Mouse (Mus musculus) layer of hippocampus, postnatal 10 days (tissue): Measurements from ENCODE around the gene 6430548M08Rik. TPM values are rescaled to one million over a fixed set of nuclear protein-coding genes. Genes with fewer than 3 reads are reported as not detected.

Source experiments
- DNase-seq, 2 experiments: peaks; one replicate each; pipeline ENCODE4 v3.0.0; 2021; ENCODE audit warnings: low spot score in 2 of 2
- total RNA-seq, 2 experiments: library from RNA; stranded (reverse); gene quantifications; 2 replicates each; pipeline ENCODE4 v1.2.3; 2021

Gene 6430548M08Rik
- total RNA-seq, 2 experiments from 2014 or later = 76.5 to 86.8 TPM

DNA sequence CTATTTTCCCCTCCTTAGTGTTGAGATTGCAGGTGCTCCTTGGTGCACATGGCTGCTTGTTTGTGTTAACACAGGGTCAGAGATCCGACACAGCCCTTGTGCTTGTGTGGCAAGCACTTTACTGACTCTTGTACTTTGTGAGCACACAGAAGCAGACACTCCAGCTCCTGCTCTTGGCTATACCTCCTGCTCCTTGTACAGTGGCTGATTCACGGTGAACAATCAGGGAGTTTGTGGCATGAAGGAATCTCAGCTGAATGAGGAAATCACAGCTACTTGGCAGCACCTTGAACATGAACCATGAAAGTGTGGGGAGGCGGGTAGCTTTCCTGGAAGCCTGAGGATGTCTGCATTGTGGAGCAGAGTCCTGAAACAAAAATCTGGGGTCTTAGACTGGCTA is 26.8 kb downstream of the 6430548M08Rik start:
- no peak for DNase-seq

GRCm38 (mm10) chr8:120143911-120144651 is 30.1 kb downstream of the 6430548M08Rik start:
- peak; percentile 53 to 56 for DNase-seq

DNA sequence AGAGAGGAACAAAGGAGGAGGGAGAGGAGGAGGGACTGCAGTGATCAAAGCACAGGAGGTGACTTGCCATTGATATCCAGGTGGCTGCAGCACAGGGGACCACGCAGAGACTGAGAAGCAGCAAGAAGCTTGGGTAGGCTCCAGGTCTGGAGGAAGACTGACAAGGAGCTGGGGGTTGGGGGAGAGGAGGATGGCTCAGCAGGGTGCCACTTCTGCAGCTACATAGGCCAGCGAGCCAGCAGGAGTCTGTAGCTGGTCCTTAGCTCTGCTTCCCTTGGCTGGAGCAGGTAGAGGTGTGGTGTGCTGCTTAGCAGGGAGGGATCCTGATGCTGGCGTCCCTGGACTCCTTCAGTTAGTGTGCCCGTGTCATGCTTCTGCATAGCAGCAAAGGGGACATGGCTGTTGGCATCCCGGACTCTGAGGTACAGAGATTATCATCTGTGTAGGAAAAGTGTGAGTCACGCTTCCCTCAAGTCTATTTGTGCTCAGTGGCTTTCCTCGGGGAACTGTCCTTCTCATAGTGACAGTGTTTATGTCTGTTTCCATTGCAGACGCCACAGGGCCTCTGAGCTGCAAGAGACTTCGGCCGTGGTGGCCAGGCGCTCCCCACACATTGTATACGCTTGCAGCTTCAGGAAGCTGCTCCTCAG is 30.8 kb downstream of the 6430548M08Rik start:
- no peak for DNase-seq

GRCm38 (mm10) chr8:120146051-120146450 is 32.1 kb downstream of the 6430548M08Rik start:
- no peak for DNase-seq

DNA sequence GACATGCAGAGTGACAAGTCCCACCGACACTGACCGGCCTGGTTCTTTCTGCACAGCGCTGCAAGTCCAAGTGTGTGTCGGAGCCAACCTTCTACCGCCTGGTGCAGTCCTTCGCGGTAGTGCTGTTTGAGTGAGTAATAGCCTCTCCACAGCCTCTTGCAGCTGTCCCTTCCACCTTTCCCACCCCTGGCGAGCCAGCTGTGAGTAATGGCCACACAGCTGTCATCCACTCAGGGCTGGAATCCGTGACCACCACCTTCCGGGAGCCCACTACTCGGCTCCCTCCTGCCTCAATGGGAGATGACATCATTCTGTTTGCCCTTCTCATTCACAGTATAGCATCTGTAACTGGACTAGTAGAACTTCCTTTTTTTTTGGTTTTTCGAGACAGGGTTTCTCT is 36.1 kb downstream of the 6430548M08Rik start:
- DNase-seq = no peak

- DNase-seq = no peak
These were observed 37.2 kb downstream of the 6430548M08Rik start for GRCm38 (mm10) chr8:120151151-120151550.

DNA sequence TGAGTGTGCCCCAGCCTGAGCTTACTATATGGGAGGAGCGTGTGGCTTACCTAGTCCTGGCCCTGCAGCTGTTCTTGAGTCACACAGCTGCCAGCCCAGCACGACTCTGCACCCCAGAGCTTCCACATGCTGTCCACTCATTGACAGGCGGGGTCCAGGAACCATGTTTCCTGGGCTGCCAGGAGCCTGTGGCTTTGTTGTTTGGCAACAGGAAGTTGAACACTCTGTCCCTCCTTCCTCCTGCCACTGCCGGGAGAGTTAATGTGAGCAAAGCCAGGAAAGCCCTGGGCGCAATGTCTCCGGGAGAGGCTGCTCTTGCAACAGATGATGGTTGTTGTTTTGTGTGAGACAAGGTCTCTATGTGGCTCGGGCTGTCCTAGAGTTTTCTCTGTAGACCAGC is 38.7 kb downstream of the 6430548M08Rik start:
- DNase-seq = no peak

GRCm38 (mm10) chr8:120160366-120160765 is 46.4 kb downstream of the 6430548M08Rik start:
- no peak for DNase-seq

- no peak for DNase-seq
These were observed 47.9 kb downstream of the 6430548M08Rik start for GRCm38 (mm10) chr8:120161658-120162403.

DNA sequence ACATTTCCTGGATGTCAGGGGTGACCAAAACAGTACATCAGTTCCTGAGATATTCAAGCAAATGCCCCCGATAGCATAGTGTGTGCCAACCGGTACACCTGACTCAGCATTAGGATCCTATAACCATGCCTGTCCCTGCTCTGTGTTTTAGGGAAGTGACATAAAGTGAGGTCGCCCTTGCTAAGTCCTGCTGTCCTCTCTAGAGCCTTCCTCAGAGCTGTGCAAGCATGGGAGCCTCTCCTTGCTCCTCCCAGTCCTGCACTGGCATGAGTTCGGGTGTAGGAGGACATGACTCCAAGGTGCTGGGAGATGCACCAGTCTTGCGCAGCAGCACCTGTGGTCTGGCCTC is 48.4 kb downstream of the 6430548M08Rik start:
- no peak for DNase-seq

GRCm38 (mm10) chr8:120163376-120163775 is 49.4 kb downstream of the 6430548M08Rik start:
- DNase-seq = no peak

DNA sequence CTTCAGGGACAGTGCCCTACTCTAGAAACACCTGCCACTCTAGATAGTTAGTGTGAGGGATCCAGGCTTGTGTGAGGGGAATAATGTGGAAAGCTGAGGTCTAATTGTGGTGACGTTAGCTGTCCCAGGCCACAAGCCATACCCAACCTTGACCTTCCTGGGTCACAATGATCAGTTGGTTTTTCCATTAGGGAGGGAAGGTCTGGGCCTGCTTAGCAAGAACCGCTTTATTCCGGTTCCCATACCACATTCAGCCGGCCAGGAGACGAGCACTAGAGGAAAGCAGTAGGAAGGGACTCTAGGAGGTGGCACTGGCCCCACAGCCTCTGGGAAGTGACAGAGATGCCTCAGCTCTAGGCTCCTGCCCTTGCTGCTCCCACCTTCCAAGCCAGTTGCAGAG is 50.1 kb downstream of the 6430548M08Rik start:
- no peak for DNase-seq

GRCm38 (mm10) chr8:120167136-120167535 is 53.2 kb downstream of the 6430548M08Rik start:
- no peak for DNase-seq

DNA sequence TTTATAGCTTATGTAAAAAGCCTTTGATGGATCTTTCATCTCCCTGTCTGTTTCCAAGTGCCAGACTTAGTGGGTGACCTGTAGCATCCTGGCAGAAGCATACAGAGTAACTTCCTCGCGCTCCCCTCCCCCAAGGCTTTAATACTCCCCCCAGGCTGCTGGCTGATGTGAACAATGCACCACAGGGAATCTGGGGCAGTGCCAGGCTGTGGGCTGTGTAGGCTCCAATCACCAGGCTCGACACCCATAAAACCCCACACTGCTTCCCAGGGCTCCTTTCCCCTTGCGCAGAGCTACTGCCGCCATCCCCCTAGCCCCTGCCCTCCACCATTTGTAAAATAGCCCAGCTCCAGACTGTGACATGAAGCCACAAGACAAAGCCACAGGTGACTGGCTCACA is 53.9 kb downstream of the 6430548M08Rik start:
- peak; percentile 64 to 70 for DNase-seq

GRCm38 (mm10) chr8:120169119-120169518 is 55.2 kb downstream of the 6430548M08Rik start:
- no peak for DNase-seq

- no peak for DNase-seq
These were observed 59.2 kb downstream of the 6430548M08Rik start for GRCm38 (mm10) chr8:120173195-120173594.

- DNase-seq = no peak
These were observed 60.7 kb downstream of the 6430548M08Rik start for GRCm38 (mm10) chr8:120174606-120175005.

GRCm38 (mm10) chr8:120176605-120177004 is 62.7 kb downstream of the 6430548M08Rik start:
- no peak for DNase-seq

- peak; percentile 58 to 67 for DNase-seq
These were observed 63.6 kb downstream of the 6430548M08Rik start, which contains the start of gene Fam92b for GRCm38 (mm10) chr8:120177318-120178123. Fam92b (minus strand) TSS chr8:120177466.

GRCm38 (mm10) chr8:120178124-120178514 is 64.2 kb downstream of the 6430548M08Rik start:
- no peak for DNase-seq

GRCm38 (mm10) chr8:120179027-120179431 is 65.1 kb downstream of the 6430548M08Rik start:
- DNase-seq = peak; percentile 98
